ENCODE assay signal across 19 mouse cellular contexts in the genomic region with DNA sequence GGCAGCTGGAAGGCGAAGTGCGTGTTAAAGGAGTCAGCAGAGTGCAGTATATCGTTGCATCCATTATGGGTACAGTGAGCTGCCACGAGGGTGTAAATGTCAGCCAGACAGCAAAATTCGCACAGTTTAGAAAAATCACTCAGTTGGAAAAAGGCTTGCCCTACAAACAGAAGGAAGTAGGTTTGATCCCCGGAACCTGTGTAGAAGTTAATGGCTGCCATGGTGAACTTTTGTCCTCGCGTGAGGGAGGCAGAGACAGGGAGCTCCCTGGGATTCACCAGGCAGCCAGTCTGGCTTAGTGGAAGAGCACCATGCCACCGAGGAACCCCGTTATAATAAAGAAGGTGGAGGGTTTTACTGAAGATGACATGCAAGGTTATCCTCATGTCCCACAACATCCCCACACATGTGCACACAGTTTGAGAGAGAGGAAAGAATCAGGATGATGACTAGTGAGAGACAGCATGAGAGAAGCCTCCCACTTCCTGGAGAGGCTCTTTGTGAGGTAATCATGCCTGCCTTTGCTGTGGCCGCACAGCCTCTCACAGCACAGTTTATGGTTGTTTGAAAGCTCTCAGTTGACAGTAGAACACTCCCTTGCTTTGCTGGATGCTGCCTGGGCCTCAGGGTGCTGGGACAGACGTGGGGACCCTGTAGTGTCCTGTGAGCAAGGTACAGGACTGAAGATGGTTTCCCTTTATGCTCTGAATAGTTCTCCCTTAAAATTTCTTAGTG. TPM values are rescaled to one million over a fixed set of nuclear protein-coding genes. Genes with fewer than 3 reads are reported as not detected.
DNase-seq lines count a peak whose midpoint lies in the region; ATAC-seq lines count a peak whose summit lies in the region.
"Had no signal": no experiment of that assay in that cellular context is flagged by ENCODE, and none has a peak within 500 bp of the region (broad histone marks: within the 10 kb centered on the region; RNA-seq: fewer than 3 reads in every experiment).

No protein-coding gene starts in this region.

- peak; percentile 29; the same call in 1 of the 2 replicates for ATAC-seq in frontal cortex, adult (ENCODE audit: low TSS enrichment)
- ATAC-seq in midbrain, embryonic 16.5 days: no peak
- no peak for ATAC-seq in midbrain, embryonic 13.5 days
- ATAC-seq in midbrain, embryonic 14.5 days (ENCODE audit: low FRiP score, low TSS enrichment): no peak
- ATAC-seq: intestine, embryonic 16.5 days had no signal

- no peak overlapping the region for H3K4me3 ChIP-seq in midbrain, embryonic 16.5 days (ENCODE audit: low read depth, low read length)
- no peak overlapping the region for H3K4me3 ChIP-seq in midbrain, embryonic 13.5 days (replicated peaks)
- no peak overlapping the region for H3K4me3 ChIP-seq in midbrain, embryonic 14.5 days (replicated peaks; ENCODE audit: low read depth, low read length)
- H3K4me3 ChIP-seq: embryonic facial prominence, embryonic 13.5 days; forebrain, embryonic 10.5 days had no signal

- H3K9ac ChIP-seq in midbrain, embryonic 16.5 days (ENCODE audit: low read depth, low read length): 0 out of 2 replicates have a peak overlapping the region, but pooled peaks have one; percentile 1
- H3K9ac ChIP-seq in midbrain, embryonic 13.5 days (replicated peaks): no peak overlapping the region
- H3K9ac ChIP-seq in midbrain, embryonic 14.5 days (replicated peaks; ENCODE audit: low read length): no peak overlapping the region
- H3K9ac ChIP-seq: embryonic facial prominence, embryonic 13.5 days; liver, embryonic 14.5 days had no signal

- no peaks in the 10 kb centered on the region for H3K27me3 ChIP-seq in midbrain, embryonic 16.5 days (ENCODE audit: control insufficient read depth, insufficient read depth, low read depth, low read length)
- no peaks in the 10 kb centered on the region; the same call in 1 of the 2 replicates for H3K27me3 ChIP-seq in midbrain, embryonic 13.5 days
- no peaks in the 10 kb centered on the region for H3K27me3 ChIP-seq in midbrain, embryonic 14.5 days (ENCODE audit: control insufficient read depth, insufficient read depth, low read length)
- H3K27me3 ChIP-seq: embryonic facial prominence, embryonic 13.5 days had no signal

- no peak overlapping the region for H3K27ac ChIP-seq in midbrain, embryonic 16.5 days (ENCODE audit: low read length)
- H3K27ac ChIP-seq in midbrain, embryonic 13.5 days: no peak overlapping the region
- H3K27ac ChIP-seq in midbrain, embryonic 14.5 days (replicated peaks; ENCODE audit: low read depth, low read length): no peak overlapping the region
- H3K27ac ChIP-seq: embryonic facial prominence, embryonic 13.5 days; forebrain, embryonic 10.5 days; liver, embryonic 14.5 days had no signal

- no peak overlapping the region for H3K4me2 ChIP-seq in midbrain, embryonic 16.5 days (ENCODE audit: low read length)
- H3K4me2 ChIP-seq in midbrain, embryonic 13.5 days (replicated peaks): no peak overlapping the region
- H3K4me2 ChIP-seq in midbrain, embryonic 14.5 days (ENCODE audit: low read length): no peak overlapping the region
- H3K4me2 ChIP-seq: embryonic facial prominence, embryonic 13.5 days; heart, embryonic 11.5 days had no signal

- H3K9me3 ChIP-seq in midbrain, embryonic 16.5 days (replicated peaks; ENCODE audit: control insufficient read depth, low read length, poor library complexity, severe bottlenecking): no peaks in the 10 kb centered on the region
- H3K9me3 ChIP-seq in midbrain, embryonic 13.5 days: no peaks in the 10 kb centered on the region
- H3K9me3 ChIP-seq in midbrain, embryonic 14.5 days (ENCODE audit: control insufficient read depth, low read length): no peaks in the 10 kb centered on the region
- H3K9me3 ChIP-seq: embryonic facial prominence, embryonic 13.5 days; forebrain, embryonic 10.5 days had no signal

- H3K36me3 ChIP-seq in midbrain, embryonic 16.5 days (ENCODE audit: control insufficient read depth, insufficient read depth, low read length): no peaks in the 10 kb centered on the region
- no peaks in the 10 kb centered on the region for H3K36me3 ChIP-seq in midbrain, embryonic 13.5 days
- H3K36me3 ChIP-seq in midbrain, embryonic 14.5 days (ENCODE audit: control insufficient read depth, insufficient read depth, low read length): no peaks in the 10 kb centered on the region

- no peak for DNase-seq in frontal cortex, postnatal 36 days (ENCODE audit: low spot score in 2 of 2)
- DNase-seq in natural killer cell, adult 2 months (ENCODE audit: low spot score in 2 of 2): peak; percentile 9 to 24
- DNase-seq in right cerebral cortex, postnatal 10 days (ENCODE audit: low spot score in 2 of 2): no peak
- DNase-seq in midbrain, embryonic 14.5 days: no peak
- no peak for DNase-seq in spleen, postnatal 36 days (ENCODE audit: low spot score in 2 of 2)
- DNase-seq: adrenal gland, adult 2 months; cerebellum, adult 11 months; cerebellum, postnatal 36 days; gastrocnemius, postnatal 25 days; layer of hippocampus, postnatal 36 days; left cerebral cortex, postnatal 4 days had no signal

- 69% methylated on average over 12 of the region's 12 CpGs for WGBS in midbrain, embryonic 16.5 days
- WGBS in midbrain, embryonic 13.5 days: 73% methylated on average over 12 of the region's 12 CpGs
- WGBS in midbrain, embryonic 14.5 days: 63% methylated on average over 12 of the region's 12 CpGs

- H3K4me1 ChIP-seq in midbrain, embryonic 16.5 days (ENCODE audit: control insufficient read depth, insufficient read depth, low read length): peaks cover 54% of the 10 kb centered on the region
- peaks cover 79% of the 10 kb centered on the region for H3K4me1 ChIP-seq in midbrain, embryonic 13.5 days (replicated peaks)
- peaks cover 46% of the 10 kb centered on the region for H3K4me1 ChIP-seq in midbrain, embryonic 14.5 days (ENCODE audit: control insufficient read depth, insufficient read depth, low read length)

RNA-seq across cellular contexts. Expression of gene Arid1b, which starts 15.6 kb away (rescaled TPM):
- 13.1 and 13.2 TPM in 2 replicates for polyA plus RNA-seq in midbrain, embryonic 16.5 days (2015; fragmentation: Nextera tagmentation; extraction: Ambion mirVana)
- 14.0 and 14.8 TPM in 2 replicates for polyA plus RNA-seq in midbrain, embryonic 13.5 days (2015; fragmentation: Nextera tagmentation; extraction: Ambion mirVana)
- 22.8 and 23.8 TPM in 2 replicates for polyA plus RNA-seq in midbrain, embryonic 14.5 days (2014; fragmentation: Nextera tagmentation; extraction: Ambion mirVana)

Comparison
In these comparisons a context has a peak if more than half of its experiments do, and no peak if none do; other contexts are left out.
1. DNase-seq: peak in natural killer cell, adult 2 months (2 of 2); none in frontal cortex, postnatal 36 days (0 of 2), right cerebral cortex, postnatal 10 days (0 of 2), midbrain, embryonic 14.5 days (single experiment) and spleen, postnatal 36 days (0 of 2).